Mouse (Mus musculus): ENCODE measurements around the gene 2200002D01Rik. TPM values are rescaled to one million over a fixed set of nuclear protein-coding genes. Genes with fewer than 3 reads are reported as not detected.
A peak's percentile ranks its signal among the peaks of the same experiment; 100 is the strongest.
"Not testable (repeated sequence)": the region's sequence is repeated elsewhere in the genome, so short reads cannot be mapped to it uniquely, and the experiment has no call there.

Gene 2200002D01Rik
- polyA plus RNA-seq, 1 experiment from 2014 or later: 0.75 TPM

- Histone ChIP-seq H3K9me3 (no peaks in the 10 kb centered on the region), H3K27ac (replicated peaks) (no peak overlapping the region), H3K4me2 (peak overlapping the region; percentile 58), H3K9ac (no peak overlapping the region), H3K27me3 (peaks cover 10% of the 10 kb centered on the region), H3K4me1 (replicated peaks) (peaks cover 23% of the 10 kb centered on the region), H3K36me3 (no peaks in the 10 kb centered on the region), H3K4me3 (peak overlapping the region; percentile 34)
- ATAC-seq (ENCODE audit: low FRiP score, low read depth): peak; percentile 62
- 6% methylated on average over 34 of the region's 34 CpGs for WGBS
These were observed 36.7 kb downstream of the 2200002D01Rik start for GRCm38 (mm10) chr7:29211415-29212198.

GRCm38 (mm10) chr7:29211013-29211412 is 37.3 kb downstream of the 2200002D01Rik start:
- ATAC-seq (ENCODE audit: low FRiP score, low read depth); H3K27ac ChIP-seq (replicated peaks); H3K36me3 ChIP-seq; H3K27me3 ChIP-seq; H3K9ac ChIP-seq; H3K9me3 ChIP-seq: not testable (repeated sequence)
- peak overlapping the region; percentile 58 for H3K4me2 ChIP-seq
- peak overlapping the region; percentile 34 for H3K4me3 ChIP-seq
- peaks cover 23% of the 10 kb centered on the region for H3K4me1 ChIP-seq (replicated peaks)
- WGBS: 25% methylated on average over 14 of the region's 15 CpGs

GRCm38 (mm10) chr7:29202577-29202976 is 45.7 kb downstream of the 2200002D01Rik start:
- H3K4me1 ChIP-seq (replicated peaks): no peaks in the 10 kb centered on the region
- ATAC-seq (ENCODE audit: low FRiP score, low read depth): no peak
- H3K27ac ChIP-seq (replicated peaks): no peak overlapping the region
- no peak overlapping the region for H3K4me2 ChIP-seq
- H3K9me3 ChIP-seq: no peaks in the 10 kb centered on the region
- 75% methylated on average over 6 of the region's 6 CpGs for WGBS
- H3K4me3 ChIP-seq: no peak overlapping the region
- no peak overlapping the region for H3K9ac ChIP-seq
- no peaks in the 10 kb centered on the region for H3K27me3 ChIP-seq
- no peaks in the 10 kb centered on the region for H3K36me3 ChIP-seq

Other genes starting within 250 kb of the 2200002D01Rik start
- gene Ryr1, start 123.3 kb downstream of the 2200002D01Rik start, polyA plus RNA-seq (2015; fragmentation: Nextera tagmentation; extraction: Ambion mirVana): 8.6 and 10.3 TPM in 2 replicates
- 0.87 and 0.91 TPM in 2 replicates for gene Rasgrp4, start 113.6 kb downstream of the 2200002D01Rik start, polyA plus RNA-seq (2015; fragmentation: Nextera tagmentation; extraction: Ambion mirVana)
- 33.0 and 37.9 TPM in 2 replicates for gene Fam98c, start 92.2 kb downstream of the 2200002D01Rik start, polyA plus RNA-seq (2015; fragmentation: Nextera tagmentation; extraction: Ambion mirVana)
- gene Ggn, start 78.3 kb downstream of the 2200002D01Rik start, polyA plus RNA-seq (2015; fragmentation: Nextera tagmentation; extraction: Ambion mirVana): 0.46 and 0.70 TPM in 2 replicates
- 9.5 and 11.9 TPM in 2 replicates for gene Spred3, start 78.1 kb downstream of the 2200002D01Rik start, polyA plus RNA-seq (2015; fragmentation: Nextera tagmentation; extraction: Ambion mirVana)
- gene Psmd8, start 67.8 kb downstream of the 2200002D01Rik start, polyA plus RNA-seq (2015; fragmentation: Nextera tagmentation; extraction: Ambion mirVana): 272 and 274 TPM in 2 replicates
- gene Catsperg1, start 34.4 kb downstream of the 2200002D01Rik start, polyA plus RNA-seq (2015; fragmentation: Nextera tagmentation; extraction: Ambion mirVana): 2.9 and 3.2 TPM in 2 replicates
- 0.77 and 2.0 TPM in 2 replicates for gene Kcnk6, start 16.0 kb downstream of the 2200002D01Rik start, polyA plus RNA-seq (2015; fragmentation: Nextera tagmentation; extraction: Ambion mirVana)
- gene Yif1b, start 10.1 kb downstream of the 2200002D01Rik start, polyA plus RNA-seq (2015; fragmentation: Nextera tagmentation; extraction: Ambion mirVana): 95.9 and 99.5 TPM in 2 replicates
- 73.8 and 84.5 TPM in 2 replicates for gene Spint2, start 33.4 kb upstream of the 2200002D01Rik start, polyA plus RNA-seq (2015; fragmentation: Nextera tagmentation; extraction: Ambion mirVana)
- 3.0 and 5.1 TPM in 2 replicates for gene Ppp1r14a, start 40.8 kb upstream of the 2200002D01Rik start, polyA plus RNA-seq (2015; fragmentation: Nextera tagmentation; extraction: Ambion mirVana)
- gene Dpf1, start 55.5 kb upstream of the 2200002D01Rik start, polyA plus RNA-seq (2015; fragmentation: Nextera tagmentation; extraction: Ambion mirVana): 180 and 184 TPM in 2 replicates

Data from hindbrain, embryonic 15.5 days (tissue).